Mouse (Mus musculus): Measurements from ENCODE around the gene Areg. TPM values are rescaled to one million over a fixed set of nuclear protein-coding genes. Genes with fewer than 3 reads are reported as not detected.

Gene Areg
- 34.4 TPM for polyA plus RNA-seq (2012; fragmentation: generic; extraction: Trizol)
- long read RNA-seq, experiment 1, transcript Areg-201 (6 exons, 1,215 nt): major isoform, 19 of 21 reads
- long read RNA-seq, experiment 1, partial matches to known transcripts: 1 of 21 reads
- long read RNA-seq, experiment 1, other reads (novel, unspliced or antisense): 1 of 21 reads
- long read RNA-seq, experiment 2, transcript Areg-201 (6 exons, 1,215 nt): major isoform, 33 of 38 reads
- long read RNA-seq, experiment 2, partial matches to known transcripts: 3 of 38 reads
- long read RNA-seq, experiment 2, other reads (novel, unspliced or antisense): 2 of 38 reads

GRCm38 (mm10) chr5:91139446-91139873, at the start of gene Areg:
Areg (plus strand) TSS chr5:91139599.
- Histone ChIP-seq H3K4me3 (ENCODE audit: insufficient read depth, poor library complexity, severe bottlenecking) (peak within 1 kb of the TSS; percentile 40), H3K79me3 (ENCODE audit: low read depth) (peaks cover 14% of the 10 kb centered on the region), H3K79me2 (ENCODE audit: control insufficient read depth, insufficient read depth) (peaks cover 35% of the 10 kb centered on the region), H3ac (ENCODE audit: control insufficient read depth, insufficient read length, low read depth) (peak within 1 kb of the TSS; percentile 67), H3K27me3 (ENCODE audit: control insufficient read depth, insufficient read depth, insufficient read length) (no peaks in the 10 kb centered on the region), H3K36me3 (ENCODE audit: control insufficient read depth, insufficient read depth) (peaks cover 25% of the 10 kb centered on the region)
- TF ChIP-seq CTCF (IDR thresholded peaks at IDR 0.05; ENCODE audit: control insufficient read depth, insufficient read depth, insufficient read length) (peak; percentile 33), MAX (IDR thresholded peaks at IDR 0.05) (peak; percentile 16), CEBPB (IDR thresholded peaks at IDR 0.05; ENCODE audit: low read depth) (no peak)

GRCm38 (mm10) chr5:91090301-91090700, 49.1 kb upstream of the Areg start:
- Histone ChIP-seq H3K4me3 (ENCODE audit: insufficient read depth, poor library complexity, severe bottlenecking) (no peak overlapping the region), H3ac (ENCODE audit: control insufficient read depth, insufficient read length, low read depth) (no peak overlapping the region), H3K79me3 (ENCODE audit: low read depth) (peaks cover 4% of the 10 kb centered on the region), H3K27me3 (ENCODE audit: control insufficient read depth, insufficient read depth, insufficient read length) (no peaks in the 10 kb centered on the region), H3K79me2 (ENCODE audit: control insufficient read depth, insufficient read depth) (peaks cover 12% of the 10 kb centered on the region), H3K36me3 (ENCODE audit: control insufficient read depth, insufficient read depth) (peaks cover 73% of the 10 kb centered on the region)
- TF ChIP-seq CTCF (IDR thresholded peaks at IDR 0.05; ENCODE audit: control insufficient read depth, insufficient read depth, insufficient read length) (no peak), MYOG (IDR thresholded peaks at IDR 0.05; ENCODE audit: control insufficient read depth, extremely low read depth, insufficient read length) (no peak), USF1 (IDR thresholded peaks at IDR 0.05; ENCODE audit: low read depth) (no peak), CEBPB (IDR thresholded peaks at IDR 0.05; ENCODE audit: low read depth) (no peak), FOSL1 (IDR thresholded peaks at IDR 0.05; ENCODE audit: insufficient read depth, low read length, poor library complexity, severe bottlenecking) (no peak), MAX (IDR thresholded peaks at IDR 0.05) (no peak), MYOD1 (IDR thresholded peaks at IDR 0.05; ENCODE audit: control insufficient read depth, insufficient read length, low read depth) (no peak)

- Histone ChIP-seq H3K4me3 (ENCODE audit: insufficient read depth, poor library complexity, severe bottlenecking) (no peak overlapping the region), H3K79me3 (ENCODE audit: low read depth) (no peaks in the 10 kb centered on the region), H3K27me3 (ENCODE audit: control insufficient read depth, insufficient read depth, insufficient read length) (no peaks in the 10 kb centered on the region), H3ac (ENCODE audit: control insufficient read depth, insufficient read length, low read depth) (no peak overlapping the region), H3K36me3 (ENCODE audit: control insufficient read depth, insufficient read depth) (peaks cover 4% of the 10 kb centered on the region), H3K79me2 (ENCODE audit: control insufficient read depth, insufficient read depth) (no peaks in the 10 kb centered on the region)
- TF ChIP-seq MAX (IDR thresholded peaks at IDR 0.05): no peak
- no peak for TF ChIP-seq FOSL1 (IDR thresholded peaks at IDR 0.05; ENCODE audit: insufficient read depth, low read length, poor library complexity, severe bottlenecking)
- no peak for TF ChIP-seq MYOG (IDR thresholded peaks at IDR 0.05; ENCODE audit: control insufficient read depth, extremely low read depth, insufficient read length)
- TF ChIP-seq CEBPB (IDR thresholded peaks at IDR 0.05; ENCODE audit: low read depth): no peak
- no peak for TF ChIP-seq USF1 (IDR thresholded peaks at IDR 0.05; ENCODE audit: low read depth)
- no peak for TF ChIP-seq MYOD1 (IDR thresholded peaks at IDR 0.05; ENCODE audit: control insufficient read depth, insufficient read length, low read depth)
Observed at GRCm38 (mm10) chr5:91097911-91098614, 41.3 kb upstream of the Areg start.

GRCm38 (mm10) chr5:91101742-91102141, 37.7 kb upstream of the Areg start:
- no peak overlapping the region for H3K4me3 ChIP-seq (ENCODE audit: insufficient read depth, poor library complexity, severe bottlenecking)
- TF ChIP-seq USF1 (IDR thresholded peaks at IDR 0.05; ENCODE audit: low read depth) (no peak), CTCF (IDR thresholded peaks at IDR 0.05; ENCODE audit: control insufficient read depth, insufficient read depth, insufficient read length) (no peak), MAX (IDR thresholded peaks at IDR 0.05) (peak; percentile 26), FOSL1 (IDR thresholded peaks at IDR 0.05; ENCODE audit: insufficient read depth, low read length, poor library complexity, severe bottlenecking) (no peak)
- no peaks in the 10 kb centered on the region for H3K36me3 ChIP-seq (ENCODE audit: control insufficient read depth, insufficient read depth)
- no peaks in the 10 kb centered on the region for H3K79me2 ChIP-seq (ENCODE audit: control insufficient read depth, insufficient read depth)
- no peaks in the 10 kb centered on the region for H3K79me3 ChIP-seq (ENCODE audit: low read depth)
- no peaks in the 10 kb centered on the region for H3K27me3 ChIP-seq (ENCODE audit: control insufficient read depth, insufficient read depth, insufficient read length)
- no peak overlapping the region for H3ac ChIP-seq (ENCODE audit: control insufficient read depth, insufficient read length, low read depth)

- Histone ChIP-seq H3K4me3 (ENCODE audit: insufficient read depth, poor library complexity, severe bottlenecking) (no peak overlapping the region), H3K79me3 (ENCODE audit: low read depth) (no peaks in the 10 kb centered on the region), H3K36me3 (ENCODE audit: control insufficient read depth, insufficient read depth) (no peaks in the 10 kb centered on the region), H3K79me2 (ENCODE audit: control insufficient read depth, insufficient read depth) (no peaks in the 10 kb centered on the region), H3K27me3 (ENCODE audit: control insufficient read depth, insufficient read depth, insufficient read length) (no peaks in the 10 kb centered on the region), H3ac (ENCODE audit: control insufficient read depth, insufficient read length, low read depth) (no peak overlapping the region)
- TF ChIP-seq USF1 (IDR thresholded peaks at IDR 0.05; ENCODE audit: low read depth): no peak
- TF ChIP-seq FOSL1 (IDR thresholded peaks at IDR 0.05; ENCODE audit: insufficient read depth, low read length, poor library complexity, severe bottlenecking): no peak
- TF ChIP-seq CEBPB (IDR thresholded peaks at IDR 0.05; ENCODE audit: low read depth): no peak
- TF ChIP-seq MYOD1 (IDR thresholded peaks at IDR 0.05; ENCODE audit: control insufficient read depth, insufficient read length, low read depth): no peak
- TF ChIP-seq CTCF (IDR thresholded peaks at IDR 0.05; ENCODE audit: control insufficient read depth, insufficient read depth, insufficient read length): no peak
- no peak for TF ChIP-seq MAX (IDR thresholded peaks at IDR 0.05)
- TF ChIP-seq MYOG (IDR thresholded peaks at IDR 0.05; ENCODE audit: control insufficient read depth, extremely low read depth, insufficient read length): no peak
Observed at GRCm38 (mm10) chr5:91103943-91104665, 35.3 kb upstream of the Areg start.

Measured in C2C12 (cell line).